Mouse (Mus musculus) frontal cortex, postnatal 14 days (tissue): ENCODE results near the gene Cavin2.

Experiments used
- DNase-seq, 2 experiments: peaks; one replicate each; pipeline ENCODE4 v3.0.0; 2022; ENCODE audit warnings: low spot score in 2 of 2

Gene Cavin2

GRCm38 (mm10) chr1:51288755-51289619 lies at the start of gene Cavin2:
Gene Cavin2 (plus strand): TSS chr1:51289126.
- DNase-seq, result no peak

DNA sequence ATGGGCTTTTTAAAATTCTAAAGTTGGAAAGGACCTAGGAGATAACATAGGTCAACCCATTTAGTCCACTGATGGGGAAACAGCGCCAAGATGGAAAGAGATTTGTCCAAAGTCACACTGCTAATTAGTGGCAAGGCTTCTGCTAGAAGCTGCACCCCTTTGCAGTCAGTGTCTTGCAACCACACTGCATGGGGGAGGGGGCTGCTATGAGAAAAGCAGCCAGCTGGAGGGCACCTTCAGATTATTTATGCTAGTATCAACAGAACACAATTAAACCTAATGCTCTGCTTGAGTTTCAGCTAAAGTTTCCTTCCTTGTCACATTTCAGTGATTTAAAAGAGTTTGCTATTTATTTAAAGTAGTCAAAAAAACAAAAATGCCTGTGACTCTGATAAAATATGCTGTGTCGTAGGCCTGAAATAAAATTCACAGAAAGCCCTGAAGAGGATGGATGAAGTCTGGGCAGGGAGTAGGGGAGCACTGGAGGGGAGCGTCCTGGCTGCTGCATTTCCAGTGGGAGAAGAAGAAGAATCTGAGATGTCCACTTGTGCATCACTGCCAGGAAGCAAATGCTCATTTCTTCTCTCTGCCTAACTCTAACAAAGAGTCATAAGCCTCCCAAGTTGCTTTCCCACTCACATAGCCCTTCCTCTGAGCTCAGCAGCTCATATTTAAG lies 47.5 kb upstream of the Cavin2 start:
- DNase-seq, result no peak

- peak in 1 of 2 experiments; percentile 15 for DNase-seq
Measured at GRCm38 (mm10) chr1:51243294-51243693, 45.6 kb upstream of the Cavin2 start.

DNA sequence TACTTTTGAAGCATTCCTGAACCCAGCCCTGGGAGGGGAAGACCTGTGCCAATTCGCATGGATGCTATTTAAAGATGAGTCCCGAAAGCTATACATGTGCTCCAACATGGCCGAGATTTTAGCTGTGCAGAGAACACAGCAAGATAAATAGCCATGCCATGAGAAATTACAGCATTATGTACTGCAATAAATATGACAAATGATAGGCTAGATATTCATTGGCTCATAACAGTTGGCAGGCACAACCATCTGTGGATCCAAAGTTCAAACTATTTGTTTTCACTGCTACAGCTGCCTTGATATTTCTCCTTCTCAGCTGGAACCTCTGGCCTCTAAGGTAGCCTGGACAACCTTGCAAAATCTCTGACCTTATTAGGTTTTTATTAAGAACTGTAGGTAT lies 45.1 kb upstream of the Cavin2 start:
- no peak for DNase-seq

GRCm38 (mm10) chr1:51245381-51245780 lies 43.5 kb upstream of the Cavin2 start:
- no peak for DNase-seq

DNA sequence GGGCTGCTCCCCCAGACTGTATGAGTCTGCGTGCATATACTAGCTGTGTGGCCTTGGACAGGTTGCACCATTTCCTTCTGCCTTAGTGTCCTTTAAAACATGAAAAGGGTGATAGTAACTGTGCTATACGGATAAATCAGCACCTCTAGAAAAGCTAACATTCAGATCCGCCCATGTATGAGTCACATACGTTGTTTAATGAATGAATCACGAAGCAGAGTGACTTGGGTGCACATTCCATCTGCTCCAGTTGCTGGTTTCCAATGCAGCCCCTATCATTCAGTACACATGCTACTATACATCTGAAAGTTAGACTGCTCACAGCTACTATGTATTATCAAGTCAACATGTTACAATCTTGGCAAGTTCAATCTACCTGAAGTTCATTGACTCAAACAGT lies 38.6 kb upstream of the Cavin2 start:
- DNase-seq, result no peak

DNA sequence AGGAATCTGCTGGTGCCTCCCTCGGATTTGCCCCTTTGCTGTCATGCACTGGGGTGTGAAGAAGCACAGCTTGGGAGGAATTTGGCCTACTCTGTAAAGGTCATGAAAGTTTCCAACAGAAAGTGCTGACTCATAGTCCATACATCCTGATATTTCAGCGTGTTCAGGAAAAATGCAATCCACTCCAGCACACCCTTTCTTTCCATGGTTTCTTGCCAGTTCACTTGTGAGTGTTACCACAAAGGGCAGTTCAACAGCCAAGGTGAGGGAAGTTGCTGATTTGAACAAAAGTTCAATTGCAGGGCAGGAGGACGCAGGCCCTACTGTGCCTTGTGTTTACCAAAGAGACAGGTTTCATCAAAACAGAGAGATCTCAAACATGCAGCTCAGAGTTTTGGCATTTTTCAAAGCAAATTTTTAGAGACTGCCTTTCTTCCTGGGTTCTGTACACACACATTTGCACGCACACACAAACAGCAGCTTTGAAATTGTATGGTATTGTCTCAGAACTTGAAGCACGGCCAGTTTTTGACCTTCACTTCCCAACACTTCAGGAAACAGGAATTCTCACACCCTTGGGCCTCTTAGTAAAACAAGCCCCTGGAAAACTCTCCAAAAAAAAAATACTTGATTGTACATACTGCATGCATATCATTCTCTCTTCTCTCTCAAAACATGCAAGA lies 23.7 kb upstream of the Cavin2 start:
- no peak for DNase-seq

DNA sequence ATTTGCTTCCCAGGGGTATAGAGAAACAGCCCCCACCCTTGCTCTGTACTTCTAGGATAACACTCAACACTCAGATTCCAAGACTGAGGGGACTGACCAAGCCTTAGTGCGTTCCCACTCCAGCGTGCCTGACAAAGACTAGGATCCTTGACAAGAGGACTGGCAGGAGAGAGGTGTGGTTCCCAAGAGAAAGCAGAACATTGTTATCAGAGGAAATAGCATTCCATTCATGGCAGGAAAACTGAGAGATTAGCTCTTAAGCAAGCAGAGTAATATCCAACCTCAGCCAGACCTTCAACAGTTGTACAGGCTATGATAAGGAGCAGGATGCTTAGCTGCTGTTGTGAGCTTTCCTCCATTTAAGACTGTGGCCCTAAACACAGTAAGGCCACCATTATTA lies 23.0 kb upstream of the Cavin2 start:
- no peak for DNase-seq

- no peak for DNase-seq
Measured at GRCm38 (mm10) chr1:51267125-51267524, 21.8 kb upstream of the Cavin2 start.

GRCm38 (mm10) chr1:51268225-51268624 lies 20.7 kb upstream of the Cavin2 start:
- DNase-seq, result no peak

DNA sequence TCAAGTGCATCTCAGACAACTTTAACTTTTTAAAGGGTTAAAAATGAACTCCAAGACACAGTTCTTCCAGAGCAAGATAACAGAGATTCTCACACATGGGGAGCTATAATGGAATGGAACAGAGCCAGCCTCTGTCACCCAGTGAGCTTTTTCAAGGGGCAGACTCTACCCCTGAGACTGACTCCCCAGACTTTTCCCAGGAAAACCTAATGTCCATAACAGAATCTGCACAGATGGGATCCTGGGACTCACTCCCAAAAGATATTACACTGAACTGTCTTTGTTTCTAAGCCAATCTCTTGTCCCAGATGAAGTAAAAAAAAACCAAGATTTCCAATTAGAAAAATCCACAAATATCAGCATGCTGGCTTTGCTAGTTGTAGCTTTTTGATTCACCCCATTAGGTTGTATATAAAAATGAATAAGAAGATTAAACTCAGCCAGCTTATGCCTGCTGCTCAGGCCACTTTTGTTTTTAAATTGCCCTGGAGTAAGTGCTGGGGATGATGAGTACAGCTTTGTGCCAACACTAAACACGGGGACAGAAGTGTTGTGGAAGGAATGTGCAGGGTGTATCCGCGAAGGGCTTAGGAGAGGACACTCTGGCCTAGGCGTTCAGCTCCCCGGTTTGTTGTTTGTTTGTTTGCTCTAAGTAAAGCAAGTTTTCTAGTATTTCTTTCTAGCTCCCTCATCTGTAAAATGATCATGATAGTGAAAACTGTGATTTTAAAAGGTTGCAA lies 18.6 kb upstream of the Cavin2 start:
- DNase-seq, result no peak

- DNase-seq, result no peak
Measured at GRCm38 (mm10) chr1:51271845-51272244, 17.1 kb upstream of the Cavin2 start.

GRCm38 (mm10) chr1:51272583-51273201 lies 16.2 kb upstream of the Cavin2 start:
- no peak for DNase-seq

GRCm38 (mm10) chr1:51277879-51278567 lies 10.9 kb upstream of the Cavin2 start:
- DNase-seq, result no peak

- DNase-seq, result no peak
Measured at GRCm38 (mm10) chr1:51288201-51288600, 725 bp upstream of the Cavin2 start.

DNA sequence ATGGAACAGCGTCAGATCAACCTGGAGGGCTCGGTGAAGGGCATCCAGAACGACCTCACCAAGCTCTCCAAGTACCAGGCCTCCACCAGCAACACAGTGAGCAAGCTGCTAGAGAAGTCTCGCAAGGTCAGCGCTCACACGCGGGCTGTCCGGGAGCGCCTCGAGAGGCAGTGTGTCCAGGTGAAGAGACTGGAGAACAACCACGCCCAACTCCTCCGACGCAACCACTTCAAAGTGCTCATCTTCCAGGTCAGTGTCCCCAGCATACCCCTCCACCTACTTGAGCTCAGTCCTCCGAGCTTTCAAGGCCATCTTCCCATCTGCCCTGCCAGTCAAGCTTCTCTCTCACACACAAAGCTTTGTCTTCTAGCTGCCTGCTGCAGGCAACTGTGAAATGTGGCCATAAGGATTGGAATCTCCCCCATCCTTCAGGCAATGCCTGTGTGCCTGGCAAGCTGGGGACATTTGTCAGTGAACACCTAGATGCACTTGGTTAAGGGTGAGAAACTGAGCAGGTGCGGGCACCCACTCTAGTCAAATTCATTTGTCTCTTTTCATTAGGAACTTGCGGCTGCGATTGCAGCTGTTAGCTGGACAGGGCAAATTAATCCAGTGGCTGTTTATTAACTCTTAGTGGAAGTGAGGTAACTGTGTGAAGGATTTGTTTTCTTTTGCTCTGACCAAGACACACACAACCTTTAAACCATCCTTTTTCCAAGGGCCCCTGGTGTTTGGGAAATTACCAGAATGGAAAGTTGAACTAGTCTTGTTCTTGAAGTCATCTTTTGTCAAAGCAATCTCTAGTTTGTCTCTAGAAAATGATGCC lies 907 bp downstream of the Cavin2 start:
- no peak for DNase-seq

DNA sequence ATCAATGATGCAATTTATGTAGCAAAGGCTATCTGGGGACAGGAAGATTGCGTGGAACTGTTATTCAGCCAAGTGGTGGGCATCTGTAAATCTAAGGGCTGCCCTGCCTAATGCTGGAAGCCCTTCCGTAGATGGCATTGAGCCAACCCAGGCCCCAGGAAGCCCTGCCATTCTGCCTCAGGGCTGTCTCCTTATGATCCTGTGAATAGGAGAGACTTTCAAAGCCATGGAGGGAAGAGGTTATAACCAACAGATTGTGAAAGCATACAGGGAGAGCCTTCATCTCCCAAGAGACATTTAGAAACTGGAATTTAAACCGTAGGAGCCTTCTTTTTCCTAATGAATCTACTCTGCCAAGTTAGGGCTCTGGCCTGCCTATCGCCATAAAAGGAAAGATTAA lies 1.7 kb downstream of the Cavin2 start:
- no peak for DNase-seq

DNA sequence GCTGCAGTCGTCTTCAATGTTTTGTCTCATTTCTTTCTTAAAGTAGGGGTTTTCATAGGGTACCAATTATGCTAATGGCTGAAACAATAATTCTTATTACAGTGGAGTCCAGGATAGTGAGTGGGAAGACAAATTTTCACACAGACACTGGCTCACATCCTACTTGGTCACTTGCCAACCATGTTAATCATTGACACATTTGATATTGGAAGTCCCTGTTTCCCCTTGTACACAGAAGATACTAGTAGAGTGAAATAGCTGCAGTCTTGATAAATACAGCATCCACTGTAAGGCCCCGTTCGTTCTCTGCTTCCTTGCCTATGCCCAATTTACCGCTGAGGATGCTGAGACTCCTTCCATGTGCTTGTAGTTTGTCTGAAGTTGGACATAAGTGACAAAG lies 3.4 kb downstream of the Cavin2 start:
- DNase-seq, result no peak

GRCm38 (mm10) chr1:51300295-51300930 lies 11.5 kb downstream of the Cavin2 start:
- DNase-seq, result no peak
